Mouse (Mus musculus) brain, embryonic 14.5 days (tissue): ENCODE results near the gene Fsd1l.

ENCODE experiments used
- CTCF ChIP-seq: fragments of 200-500 bp; IDR thresholded peaks from 2 replicates; pipeline ENCODE4 v1.5.1; 2012; ENCODE audit warnings: inconsistent platforms, mild to moderate bottlenecking, moderate library complexity, borderline replicate concordance; ENCODE audit not compliant: insufficient read depth, insufficient read length; ENCODE audit errors: extremely low read depth
- POLR2A ChIP-seq: fragments of 200-500 bp; IDR thresholded peaks from 2 replicates; pipeline ENCODE4 v1.6.1; 2012; ENCODE audit warnings: mild to moderate bottlenecking, inconsistent platforms, borderline replicate concordance; ENCODE audit not compliant: poor library complexity, insufficient read depth, insufficient read length, severe bottlenecking; ENCODE audit errors: extremely low read depth

- TF ChIP-seq CTCF = no peak
- no peak for TF ChIP-seq POLR2A
Observed at GRCm38 (mm10) chr4:53620104-53620503, 11.2 kb upstream of the Fsd1l start.
